Mouse (Mus musculus) T-helper 17 cell (primary cell): ENCODE data around the gene Rnasel.

Source experiments
- in situ Hi-C, 2 experiments: fragments of 300-600 bp; cut with MboI, MseI; formaldehyde crosslinking; loops; 1 replicate in 1 of 2; 2 replicates in 1 of 2; pipeline ENCODE4 v1.15.1; 2025; ENCODE audit warnings: high pct_unique_total_duplicates in 2 of 2

Rnasel gene

DNA sequence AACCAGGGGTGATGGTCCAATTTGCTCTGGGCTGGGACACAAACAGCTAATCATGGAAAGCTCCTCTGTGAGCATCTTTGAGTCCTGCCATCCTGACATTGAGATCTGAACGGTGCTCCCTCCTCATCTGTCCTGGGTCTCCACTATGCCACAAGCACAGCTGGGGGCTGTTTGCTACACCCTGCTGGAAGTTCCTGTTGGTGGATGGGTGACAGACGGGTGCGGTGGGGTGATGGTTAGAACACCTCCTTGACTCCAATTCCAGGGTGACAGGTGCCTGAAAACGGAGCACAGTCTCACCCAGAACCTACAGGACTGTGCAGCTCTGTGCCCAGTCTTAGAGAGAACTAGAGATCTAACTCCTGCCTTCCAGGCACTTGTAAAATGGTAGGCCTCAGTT, 14.4 kb upstream of the Rnasel start:
- in situ Hi-C loops, result loop anchor here (5.0 kb wide), 2 partner anchors 33 to 38 kb away; no protein-coding TSS in a partner anchor

DNA sequence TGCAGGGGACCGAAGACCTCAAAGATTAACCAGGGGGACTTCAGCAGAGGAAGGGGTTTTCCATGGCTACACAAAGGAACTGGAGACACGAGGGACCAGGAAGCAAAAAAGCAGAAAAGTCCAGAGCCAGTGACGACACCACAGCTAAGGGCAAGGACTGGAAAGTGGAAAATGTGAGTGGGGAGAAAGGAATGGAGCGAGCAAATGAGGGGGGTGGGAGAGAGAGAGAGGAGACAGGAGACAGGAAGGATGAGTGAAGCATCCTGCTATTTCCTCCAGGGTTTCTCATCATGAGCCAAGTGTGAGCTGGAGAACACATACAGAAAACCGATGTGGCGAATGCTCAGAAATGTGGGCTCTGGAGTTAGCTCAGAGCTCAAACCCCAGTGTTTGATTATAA, 13.1 kb upstream of the Rnasel start:
- in situ Hi-C loops, result loop anchor here (5.0 kb wide), 2 partner anchors 34 to 39 kb away; no protein-coding TSS in a partner anchor

GRCm38 (mm10) chr1:153737101-153738085, 11.8 kb upstream of the Rnasel start:
- in situ Hi-C loops, result loop anchor here (5.0 kb wide), 2 partner anchors 35 to 40 kb away; no protein-coding TSS in a partner anchor

- in situ Hi-C loops, result loop anchor here (5.0 kb wide), 2 partner anchors 37 to 42 kb away; no protein-coding TSS in a partner anchor
Measured at GRCm38 (mm10) chr1:153739437-153740015, 9.7 kb upstream of the Rnasel start.

GRCm38 (mm10) chr1:153740145-153740544, 9.1 kb upstream of the Rnasel start, which contains the start of gene Rgs16:
TSS of gene Rgs16 (plus strand) at chr1:153740349.
- in situ Hi-C loops, result no loop called here

DNA sequence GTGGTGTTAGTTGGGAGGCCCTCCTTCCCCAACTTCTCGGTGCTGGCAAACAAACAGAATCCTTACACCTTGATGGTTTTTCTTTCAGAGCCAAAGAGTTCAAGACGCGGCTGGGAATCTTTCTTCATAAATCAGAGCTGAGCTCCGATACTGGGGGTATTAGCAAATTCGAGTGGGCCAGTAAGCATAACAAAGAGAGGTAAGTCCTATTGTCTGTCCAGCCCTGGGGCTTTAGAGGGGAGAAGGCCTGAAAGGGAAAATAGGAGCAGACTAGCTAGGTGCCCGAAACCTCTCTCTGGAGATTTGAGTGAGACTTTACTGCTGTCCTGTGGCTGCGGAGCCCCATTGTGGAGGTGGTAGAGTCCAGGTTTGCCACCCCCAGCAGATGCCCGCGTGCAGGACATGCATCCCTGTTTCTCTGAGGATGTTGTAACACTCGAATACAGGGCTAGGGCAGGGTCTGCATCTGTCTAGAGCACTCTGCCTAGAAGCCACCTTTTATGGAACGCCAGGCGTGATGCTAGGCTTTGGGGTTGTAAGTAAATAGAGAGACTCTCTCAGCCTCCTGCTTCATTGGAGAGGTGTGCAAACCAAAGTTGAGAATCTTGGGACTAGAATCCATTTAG, 8.3 kb upstream of the Rnasel start:
- in situ Hi-C loops, result no loop called here

GRCm38 (mm10) chr1:153741551-153742316, 7.5 kb upstream of the Rnasel start:
- in situ Hi-C loops, result no loop called here

- in situ Hi-C loops, result no loop called here
Measured at GRCm38 (mm10) chr1:153742374-153743155, 6.7 kb upstream of the Rnasel start.

GRCm38 (mm10) chr1:153746119-153746670, 3.0 kb upstream of the Rnasel start:
- in situ Hi-C loops, result loop anchor here (5.0 kb wide), 1 partner anchor 189 kb away; no protein-coding TSS in a partner anchor

DNA sequence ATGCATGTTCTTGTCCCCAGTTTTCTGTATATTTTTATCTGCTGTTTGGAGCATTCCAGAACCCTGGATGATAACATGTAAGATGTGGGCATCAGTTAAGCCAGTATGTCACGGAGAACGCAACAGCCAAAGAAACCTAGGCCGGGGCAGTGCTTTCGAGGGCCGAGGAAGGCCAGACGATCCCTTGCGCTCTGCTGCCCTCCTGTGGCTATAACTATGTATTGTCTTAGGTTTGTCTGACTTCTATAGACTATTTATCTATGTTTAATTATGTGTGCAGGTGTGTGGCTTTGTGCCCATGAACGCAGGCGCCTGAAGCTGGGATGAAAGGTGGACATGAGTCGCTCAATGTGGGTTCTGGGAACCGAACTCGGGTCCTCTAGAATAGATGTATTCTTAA, 2.5 kb upstream of the Rnasel start:
- in situ Hi-C loops, result loop anchor here (5.0 kb wide), 1 partner anchor 189 kb away; no protein-coding TSS in a partner anchor

- in situ Hi-C loops, result loop anchor here (5.0 kb wide), 1 partner anchor 191 kb away; no protein-coding TSS in a partner anchor
Measured at GRCm38 (mm10) chr1:153747861-153748530, 1.2 kb upstream of the Rnasel start.

DNA sequence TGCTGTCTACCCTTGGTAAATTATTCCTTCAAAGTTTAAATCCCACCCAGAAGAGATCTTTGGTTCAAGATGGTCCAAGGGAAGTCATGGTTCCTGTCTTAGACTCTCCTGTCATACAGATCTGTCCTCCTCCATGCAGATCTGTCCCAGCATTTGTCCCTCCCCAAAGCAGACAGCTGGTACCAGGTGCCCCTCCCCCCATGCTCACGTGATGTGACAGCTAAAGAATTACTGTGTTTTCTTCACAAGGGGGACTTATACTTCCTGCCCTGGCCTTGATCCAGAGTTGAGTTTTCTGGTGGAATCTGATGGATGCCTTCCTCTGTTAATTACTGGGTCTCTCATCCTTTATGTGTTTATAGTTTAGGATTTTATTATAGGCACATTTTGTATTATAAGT, 677 bp upstream of the Rnasel start:
- in situ Hi-C loops, result loop anchor here (5.0 kb wide), 1 partner anchor 191 kb away; no protein-coding TSS in a partner anchor

DNA sequence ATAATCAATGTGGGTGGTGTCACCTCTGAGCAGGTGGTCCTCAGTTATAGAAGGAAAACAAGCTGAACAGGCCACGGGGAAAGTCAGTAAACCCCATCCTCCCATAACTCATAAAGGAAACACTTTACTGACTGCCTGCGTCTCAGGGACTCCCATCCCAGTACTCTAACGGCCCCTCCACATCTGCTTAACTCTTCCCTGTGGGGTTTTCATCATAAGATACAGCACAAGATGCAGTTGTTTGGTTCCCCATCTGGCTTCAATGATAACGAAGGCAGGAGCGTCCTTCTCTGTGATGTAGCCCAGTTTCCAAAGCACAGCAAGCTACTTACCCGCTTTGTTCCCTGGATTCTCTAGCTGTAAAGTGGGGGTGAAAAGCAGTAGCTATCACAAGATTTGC, 828 bp downstream of the Rnasel start:
- in situ Hi-C loops, result loop anchor here in 1 of 2 experiments (5.0 to 10.0 kb wide), 2 partner anchors 52 to 1725 kb away; no protein-coding TSS in a partner anchor

DNA sequence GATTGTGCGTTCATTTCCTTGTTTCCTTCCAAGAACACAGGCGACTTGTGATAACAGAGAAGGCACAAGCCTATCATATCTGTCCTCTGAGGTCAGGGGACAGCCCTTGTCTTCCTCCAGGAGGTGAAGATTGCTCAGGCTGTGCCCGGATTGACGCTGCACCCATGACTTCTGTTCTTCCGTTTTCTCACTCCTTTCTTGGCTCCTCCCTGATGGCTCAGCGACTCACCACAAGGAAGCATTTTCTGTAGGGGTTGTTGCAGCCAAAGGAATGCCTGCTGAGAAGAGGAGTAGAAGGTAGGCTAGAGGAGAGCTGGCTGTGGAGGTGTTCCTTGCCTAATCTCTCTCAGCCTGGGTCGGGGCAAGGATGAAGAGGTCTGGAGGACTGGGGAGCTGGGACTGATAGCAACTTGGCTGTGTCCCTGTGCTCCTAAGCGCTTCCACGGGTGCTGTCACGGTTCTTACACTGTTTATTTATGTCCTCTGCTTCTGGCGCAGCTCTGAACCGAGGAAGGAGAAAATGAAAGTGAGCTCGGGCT, 2.6 kb downstream of the Rnasel start:
- in situ Hi-C loops, result loop anchor here in 1 of 2 experiments (5.0 to 10.0 kb wide), 2 partner anchors 50 to 1727 kb away; no protein-coding TSS in a partner anchor

DNA sequence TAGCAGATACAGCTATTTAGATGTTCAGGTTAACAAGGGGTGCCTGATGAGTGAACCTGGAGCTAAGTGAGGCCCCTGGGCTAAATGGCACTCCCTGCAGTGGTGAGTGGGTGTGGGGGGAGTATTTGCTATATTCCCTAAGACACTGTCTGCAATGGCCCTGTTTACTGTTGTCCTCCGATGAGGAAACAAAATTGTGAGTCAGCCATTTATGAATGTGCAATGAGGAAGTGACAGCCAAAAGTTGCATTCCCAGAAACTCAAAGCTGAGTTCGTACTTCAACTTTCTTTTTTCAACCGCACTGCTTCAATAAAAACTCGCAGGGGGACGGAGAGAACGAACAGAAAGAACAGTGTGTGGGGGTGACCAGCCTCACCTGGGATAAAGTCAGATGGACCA, 3.3 kb downstream of the Rnasel start:
- in situ Hi-C loops, result loop anchor here in 1 of 2 experiments (5.0 to 10.0 kb wide), 2 partner anchors 50 to 1728 kb away; no protein-coding TSS in a partner anchor

DNA sequence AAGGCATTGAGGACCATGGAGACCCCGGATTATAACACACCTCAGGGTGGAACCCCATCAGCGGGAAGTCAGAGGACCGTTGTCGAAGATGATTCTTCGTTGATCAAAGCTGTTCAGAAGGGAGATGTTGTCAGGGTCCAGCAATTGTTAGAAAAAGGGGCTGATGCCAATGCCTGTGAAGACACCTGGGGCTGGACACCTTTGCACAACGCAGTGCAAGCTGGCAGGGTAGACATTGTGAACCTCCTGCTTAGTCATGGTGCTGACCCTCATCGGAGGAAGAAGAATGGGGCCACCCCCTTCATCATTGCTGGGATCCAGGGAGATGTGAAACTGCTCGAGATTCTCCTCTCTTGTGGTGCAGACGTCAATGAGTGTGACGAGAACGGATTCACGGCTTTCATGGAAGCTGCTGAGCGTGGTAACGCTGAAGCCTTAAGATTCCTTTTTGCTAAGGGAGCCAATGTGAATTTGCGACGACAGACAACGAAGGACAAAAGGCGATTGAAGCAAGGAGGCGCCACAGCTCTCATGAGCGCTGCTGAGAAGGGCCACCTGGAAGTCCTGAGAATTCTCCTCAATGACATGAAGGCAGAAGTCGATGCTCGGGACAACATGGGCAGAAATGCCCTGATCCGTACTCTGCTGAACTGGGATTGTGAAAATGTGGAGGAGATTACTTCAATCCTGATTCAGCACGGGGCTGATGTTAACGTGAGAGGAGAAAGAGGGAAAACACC, 4.7 kb downstream of the Rnasel start:
- in situ Hi-C loops, result loop anchor here in 1 of 2 experiments (5.0 to 10.0 kb wide), 2 partner anchors 48 to 1729 kb away; no protein-coding TSS in a partner anchor

DNA sequence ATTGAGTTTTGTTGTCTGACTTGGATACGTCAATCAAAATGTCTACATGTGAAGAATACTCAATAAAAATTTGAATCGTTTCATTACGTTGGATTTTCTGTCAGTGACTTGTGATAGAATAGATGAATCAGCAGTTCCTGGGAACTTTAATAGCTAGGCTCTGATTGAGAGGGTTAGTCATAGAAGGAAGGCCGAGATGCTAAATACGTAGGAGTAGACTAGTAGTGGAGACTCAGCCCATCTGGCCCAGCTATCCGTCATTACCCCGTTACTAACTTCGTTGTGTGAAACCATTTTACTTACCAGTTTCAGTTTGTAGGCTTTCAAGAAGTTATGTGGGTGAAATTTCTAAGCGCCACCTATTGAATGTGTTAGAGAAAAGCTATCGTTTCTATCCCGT, 14.9 kb downstream of the Rnasel start:
- in situ Hi-C loops, result no loop called here

- in situ Hi-C loops, result no loop called here
Measured at GRCm38 (mm10) chr1:153766298-153766697, 17.1 kb downstream of the Rnasel start.
